Mouse (Mus musculus): ENCODE measurements around the gene Eml4. TPM values are rescaled to one million over a fixed set of nuclear protein-coding genes. Genes with fewer than 3 reads are reported as not detected.

Eml4 gene
- total and polyA plus RNA-seq, 3 experiments = 25.6 to 42.4 TPM; not detected in 1

- no peak for TF ChIP-seq USF2 (IDR thresholded peaks at IDR 0.05; ENCODE audit: borderline replicate concordance in 1 of 2, insufficient read depth in 1 of 2, low read depth in 1 of 2, low read length in 2 of 2)
- no peak for TF ChIP-seq SMC3 (IDR thresholded peaks at IDR 0.05; ENCODE audit: low read depth, low read length)
Measured at GRCm38 (mm10) chr17:83514213-83514701, 163.5 kb downstream of the Eml4 start (continued).

- H3K4me3 ChIP-seq (ENCODE audit: control insufficient read depth in 1 of 2, insufficient read depth in 1 of 2, low read depth in 2 of 2, low read length in 2 of 2) = no peak within 1 kb of the TSS
Measured at GRCm38 (mm10) chr17:83517280-83518015, 166.7 kb downstream of the Eml4 start, which contains the start of gene Cox7a2l. TSS of gene Cox7a2l (minus strand) at chr17:83517330.

GRCm38 (mm10) chr17:83521881-83522280, 171.2 kb downstream of the Eml4 start:
- Histone ChIP-seq H3K27me3 (ENCODE audit: control insufficient read depth in 1 of 2, insufficient read depth in 2 of 2, low read length in 2 of 2) (no peaks in the 10 kb centered on the region), H3K4me1 (ENCODE audit: control insufficient read depth in 1 of 2, insufficient read depth in 2 of 2, low read length in 2 of 2) (peaks cover 0 to 5% of the 10 kb centered on the region in 2 experiments; a peak in 2 of 4 replicates), H3K79me2 (ENCODE audit: control insufficient read depth, insufficient read depth, low read length, poor library complexity) (no peaks in the 10 kb centered on the region), H3K36me3 (ENCODE audit: control insufficient read depth in 1 of 2, insufficient read depth in 2 of 2, low read length in 2 of 2) (no peaks in the 10 kb centered on the region; a peak in 1 of 4 replicates), H3K27ac (ENCODE audit: control insufficient read depth, low read depth, low read length) (no peak overlapping the region), H3K9ac (ENCODE audit: control insufficient read depth, low read depth, low read length, poor library complexity, severe bottlenecking) (no peak overlapping the region), H3K4me3 (ENCODE audit: control insufficient read depth in 1 of 2, insufficient read depth in 1 of 2, low read depth in 2 of 2, low read length in 2 of 2) (no peak overlapping the region), H3K9me3 (replicated peaks; ENCODE audit: insufficient read depth, low read length) (no peaks in the 10 kb centered on the region)
- no peak for DNase-seq (ENCODE audit: low read depth, low spot score)
- no peak for TF ChIP-seq ELF1 (IDR thresholded peaks at IDR 0.05; ENCODE audit: low read depth, low read length)
- no peak for TF ChIP-seq SIN3A (IDR thresholded peaks at IDR 0.05; ENCODE audit: low read length)
- TF ChIP-seq JUND (IDR thresholded peaks at IDR 0.05; ENCODE audit: low read depth, low read length) = no peak
- TF ChIP-seq TCF12 (IDR thresholded peaks at IDR 0.05; ENCODE audit: low read depth, low read length) = no peak
- no peak for TF ChIP-seq BHLHE40 (IDR thresholded peaks at IDR 0.05; ENCODE audit: borderline replicate concordance, low read depth, low read length)
- no peak for TF ChIP-seq EP300 (IDR thresholded peaks at IDR 0.05; ENCODE audit: low read depth in 1 of 2, low read length in 2 of 2)
- no peak for TF ChIP-seq UBTF (IDR thresholded peaks at IDR 0.05; ENCODE audit: borderline replicate concordance, insufficient read depth, low read depth, low read length)
- TF ChIP-seq GATA1 (IDR thresholded peaks at IDR 0.05; ENCODE audit: low read depth, low read length) = no peak
- TF ChIP-seq CHD2 (IDR thresholded peaks at IDR 0.05; ENCODE audit: low read length) = no peak
- TF ChIP-seq E2F4 (IDR thresholded peaks at IDR 0.05; ENCODE audit: borderline replicate concordance, low read depth, low read length) = no peak
- TF ChIP-seq ZC3H11A (IDR thresholded peaks at IDR 0.05; ENCODE audit: low read depth, low read length) = no peak
- TF ChIP-seq ZMIZ1 (IDR thresholded peaks at IDR 0.05; ENCODE audit: low read depth, low read length) = no peak
- TF ChIP-seq MYC (IDR thresholded peaks at IDR 0.05; ENCODE audit: low read depth, low read length) = no peak
- TF ChIP-seq POLR2AphosphoS2 (IDR thresholded peaks at IDR 0.05; ENCODE audit: low read length) = no peak
- TF ChIP-seq GABPA (IDR thresholded peaks at IDR 0.05; ENCODE audit: low read depth, low read length) = no peak
- no peak for TF ChIP-seq MYB (IDR thresholded peaks at IDR 0.05; ENCODE audit: low read depth, low read length)
- no peak for TF ChIP-seq ETS1 (IDR thresholded peaks at IDR 0.05; ENCODE audit: low read depth, low read length)
- no peak for TF ChIP-seq ZNF384 (IDR thresholded peaks at IDR 0.05; ENCODE audit: low read depth, low read length)
- no peak for TF ChIP-seq NRF1 (IDR thresholded peaks at IDR 0.05; ENCODE audit: insufficient read depth, low read depth, low read length, poor library complexity, severe bottlenecking)

More at GRCm38 (mm10) chr17:83517280-83518015, 166.7 kb downstream of the Eml4 start, which contains the start of gene Cox7a2l:
- Histone ChIP-seq H3K36me3 (ENCODE audit: control insufficient read depth in 1 of 2, insufficient read depth in 2 of 2, low read length in 2 of 2) (peaks cover 0 to 9% of the 10 kb centered on the region in 2 experiments; a peak in 2 of 4 replicates), H3K9ac (ENCODE audit: control insufficient read depth, low read depth, low read length, poor library complexity, severe bottlenecking) (no peak within 1 kb of the TSS), H3K27ac (ENCODE audit: control insufficient read depth, low read depth, low read length) (no peak within 1 kb of the TSS), H3K4me1 (ENCODE audit: control insufficient read depth in 1 of 2, insufficient read depth in 2 of 2, low read length in 2 of 2) (peaks cover 0 to 19% of the 10 kb centered on the region in 2 experiments; a peak in 2 of 4 replicates), H3K79me2 (ENCODE audit: control insufficient read depth, insufficient read depth, low read length, poor library complexity) (peaks cover 16% of the 10 kb centered on the region), H3K27me3 (ENCODE audit: control insufficient read depth in 1 of 2, insufficient read depth in 2 of 2, low read length in 2 of 2) (no peaks in the 10 kb centered on the region), H3K9me3 (replicated peaks; ENCODE audit: insufficient read depth, low read length) (no peaks in the 10 kb centered on the region)
- DNase-seq (ENCODE audit: low read depth, low spot score) = no peak
- no peak for TF ChIP-seq KAT2A (conservative IDR thresholded peaks at IDR 0.05; ENCODE audit: low read depth, low read length)
- no peak for TF ChIP-seq SMC3 (IDR thresholded peaks at IDR 0.05; ENCODE audit: low read depth, low read length)
- no peak for TF ChIP-seq POLR2A (IDR thresholded peaks at IDR 0.05; ENCODE audit: control insufficient read depth in 1 of 2, insufficient read depth in 1 of 2, low read depth in 1 of 2, low read length in 2 of 2, poor library complexity in 1 of 2)
- no peak for TF ChIP-seq GABPA (IDR thresholded peaks at IDR 0.05; ENCODE audit: low read depth, low read length)
- no peak for TF ChIP-seq MAZ (IDR thresholded peaks at IDR 0.05; ENCODE audit: low read depth, low read length)
- no peak for TF ChIP-seq ELF1 (IDR thresholded peaks at IDR 0.05; ENCODE audit: low read depth, low read length)
